In the genomic region with DNA sequence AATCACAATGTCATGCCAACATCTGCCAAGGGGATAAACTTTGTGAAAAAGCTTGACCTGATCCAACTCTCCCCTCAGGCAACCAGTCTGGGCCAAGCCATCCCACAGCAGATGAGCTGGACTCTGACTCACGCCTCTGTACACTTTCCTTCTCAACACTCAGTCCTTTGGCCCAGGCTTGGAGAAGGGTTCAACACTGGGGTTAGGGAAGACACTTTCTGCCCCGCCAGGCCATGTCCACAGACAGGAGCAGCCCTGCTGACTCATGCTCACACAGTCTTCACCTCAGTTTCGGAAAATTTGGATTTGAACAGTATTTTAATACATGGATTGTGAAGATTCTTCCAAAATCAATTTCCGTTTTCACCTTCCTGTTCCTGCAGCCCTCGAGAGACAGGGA, we compare ENCODE assay signal across 7 mouse cellular contexts. TPM values are rescaled to one million over a fixed set of nuclear protein-coding genes. Genes with fewer than 3 reads are reported as not detected.
DNase-seq lines count a peak whose midpoint lies in the region; ATAC-seq lines count a peak whose summit lies in the region.

No protein-coding gene starts in this region.

- no peak overlapping the region for H3K27ac ChIP-seq in embryonic facial prominence, embryonic 15.5 days (replicated peaks)
- H3K27ac ChIP-seq in hindbrain, embryonic 13.5 days, result peak overlapping the region; percentile 91
- H3K27ac ChIP-seq in neural tube, embryonic 14.5 days (ENCODE audit: low read depth, low read length), result peak overlapping the region; percentile 76

- peak overlapping the region; percentile 47; the same call in 1 of the 2 replicates for H3K4me2 ChIP-seq in embryonic facial prominence, embryonic 15.5 days (replicated peaks)
- peak overlapping the region; percentile 67 for H3K4me2 ChIP-seq in hindbrain, embryonic 13.5 days
- peak overlapping the region; percentile 45 for H3K4me2 ChIP-seq in neural tube, embryonic 14.5 days (ENCODE audit: low read depth, low read length)

- H3K4me3 ChIP-seq in embryonic facial prominence, embryonic 15.5 days (replicated peaks), result peak overlapping the region; percentile 23; the same call in 1 of the 2 replicates
- H3K4me3 ChIP-seq in hindbrain, embryonic 13.5 days, result peak overlapping the region; percentile 41
- H3K4me3 ChIP-seq in neural tube, embryonic 14.5 days (ENCODE audit: low read depth, low read length), result peak overlapping the region; percentile 22; the same call in 1 of the 2 replicates

- 24% methylated on average over 5 of the region's 5 CpGs for WGBS in embryonic facial prominence, embryonic 15.5 days
- 25% methylated on average over 5 of the region's 5 CpGs for WGBS in hindbrain, embryonic 13.5 days
- WGBS in neural tube, embryonic 14.5 days, result 42% methylated on average over 5 of the region's 5 CpGs

- peaks cover 10% of the 10 kb centered on the region; the same call in 1 of the 2 replicates for H3K4me1 ChIP-seq in embryonic facial prominence, embryonic 15.5 days
- H3K4me1 ChIP-seq in hindbrain, embryonic 13.5 days (replicated peaks), result peaks cover 58% of the 10 kb centered on the region
- H3K4me1 ChIP-seq in neural tube, embryonic 14.5 days (ENCODE audit: control insufficient read depth, insufficient read depth, low read length), result peaks cover 24% of the 10 kb centered on the region

- no peak for ATAC-seq in embryonic facial prominence, embryonic 15.5 days (ENCODE audit: insufficient number of reproducible peaks, low FRiP score, low TSS enrichment, low read depth)
- no peak for ATAC-seq in hindbrain, embryonic 13.5 days (ENCODE audit: low FRiP score)
- no peak for ATAC-seq in neural tube, embryonic 14.5 days (ENCODE audit: low read depth)
- no peak for ATAC-seq in inflammation-experienced regulatory T-cells, adult 6 months

- H3K27me3 ChIP-seq in embryonic facial prominence, embryonic 15.5 days, result peaks cover 44% of the 10 kb centered on the region
- 0 out of 2 replicates have a peak, but pooled peaks cover 3% of the 10 kb centered on the region for H3K27me3 ChIP-seq in hindbrain, embryonic 13.5 days
- no peaks in the 10 kb centered on the region for H3K27me3 ChIP-seq in neural tube, embryonic 14.5 days (ENCODE audit: control insufficient read depth, insufficient read depth, low read length)

- no peaks in the 10 kb centered on the region for H3K9me3 ChIP-seq in embryonic facial prominence, embryonic 15.5 days (replicated peaks)
- no peaks in the 10 kb centered on the region for H3K9me3 ChIP-seq in hindbrain, embryonic 13.5 days
- no peaks in the 10 kb centered on the region for H3K9me3 ChIP-seq in neural tube, embryonic 14.5 days (ENCODE audit: control insufficient read depth, low read length)

- H3K36me3 ChIP-seq in embryonic facial prominence, embryonic 15.5 days, result no peaks in the 10 kb centered on the region
- H3K36me3 ChIP-seq in hindbrain, embryonic 13.5 days, result no peaks in the 10 kb centered on the region
- H3K36me3 ChIP-seq in neural tube, embryonic 14.5 days (ENCODE audit: control insufficient read depth, insufficient read depth, low read length), result no peaks in the 10 kb centered on the region

- DNase-seq in layer of hippocampus, postnatal 10 days (ENCODE audit: low spot score in 2 of 2), result peak; percentile 16 to 30
- no peak for DNase-seq in layer of hippocampus, adult 18-20 months (ENCODE audit: low spot score in 2 of 2)
- DNase-seq in layer of hippocampus, adult 8-10 months (ENCODE audit: low spot score in 2 of 2), result no peak

- no peak overlapping the region for H3K9ac ChIP-seq in embryonic facial prominence, embryonic 15.5 days
- peak overlapping the region; percentile 65 for H3K9ac ChIP-seq in hindbrain, embryonic 13.5 days
- peak overlapping the region; percentile 2 for H3K9ac ChIP-seq in neural tube, embryonic 14.5 days (replicated peaks; ENCODE audit: low read depth, low read length)

RNA-seq across cellular contexts. Expression of gene Adgra1, which starts 0.4 kb away (rescaled TPM):
- 10 to 100 TPM; 47.8 to 49.8 TPM for total RNA-seq in layer of hippocampus, postnatal 10 days (2021)
- total RNA-seq in layer of hippocampus, adult 18-20 months (2021), result 10 to 100 TPM; 44.0 to 60.0 TPM
- polyA plus RNA-seq in embryonic facial prominence, embryonic 15.5 days (2015; fragmentation: Nextera tagmentation; extraction: Ambion mirVana), result 1.5 and 2.1 TPM in 2 replicates
- 27.5 and 33.0 TPM in 2 replicates for polyA plus RNA-seq in hindbrain, embryonic 13.5 days (2015; fragmentation: Nextera tagmentation; extraction: Ambion mirVana)
- 25.0 and 26.4 TPM in 2 replicates for polyA plus RNA-seq in neural tube, embryonic 14.5 days (2014; fragmentation: Nextera tagmentation; extraction: Ambion mirVana)
- total RNA-seq in layer of hippocampus, adult 8-10 months (2022), result 10 to 100 TPM; 43.2 to 67.8 (median 57.9) TPM
- not detected for polyA plus RNA-seq in inflammation-experienced regulatory T-cells, adult 6 months (2017; shearing (Covaris generic))

Comparison
In these comparisons a context has a peak if more than half of its experiments do, and no peak if none do; other contexts are left out.
1. DNase-seq: peak in layer of hippocampus, postnatal 10 days (2 of 2); none in layer of hippocampus, adult 18-20 months (0 of 2) and layer of hippocampus, adult 8-10 months (0 of 2).
2. Peak in every context shown above with its lines, with median percentiles within 50 percentile points of each other: H3K4me2 ChIP-seq and H3K4me3 ChIP-seq.